Mouse (Mus musculus): ENCODE data around the gene Calhm1. TPM values are rescaled to one million over a fixed set of nuclear protein-coding genes. Genes with fewer than 3 reads are reported as not detected.

Calhm1 gene
- polyA plus RNA-seq, 1 experiment from 2014 or later = not detected

GRCm38 (mm10) chr19:47178431-47179271, 34.6 kb upstream of the Calhm1 start, which contains the start of gene Neurl1a:
Gene Neurl1a (plus strand): TSS chr19:47178820.
- Histone ChIP-seq H3K36me3 (ENCODE audit: control insufficient read depth, insufficient read depth, low read length) (no peaks in the 10 kb centered on the region), H3K27ac (ENCODE audit: low read depth, low read length) (no peak within 1 kb of the TSS), H3K4me3 (ENCODE audit: low read depth, low read length) (peak within 1 kb of the TSS; percentile 65), H3K27me3 (ENCODE audit: control insufficient read depth, insufficient read depth, low read length) (peaks cover 33% of the 10 kb centered on the region), H3K4me1 (replicated peaks; ENCODE audit: control insufficient read depth, insufficient read depth, low read length) (peaks cover 6% of the 10 kb centered on the region; the same call in 1 of the 2 replicates), H3K9ac (ENCODE audit: low read length) (peak within 1 kb of the TSS; percentile 56), H3K9me3 (ENCODE audit: control insufficient read depth, low read length) (no peaks in the 10 kb centered on the region; the same call in 1 of the 2 replicates), H3K4me2 (ENCODE audit: low read depth, low read length, severe bottlenecking) (peak within 1 kb of the TSS; percentile 100)
- WGBS = under 1% methylated on average over 57 of the region's 98 CpGs
- ATAC-seq (replicated peaks; ENCODE audit: low FRiP score) = peak; percentile 69
- DNase-seq (ENCODE audit: low spot score) = peak; percentile 82

- WGBS = 19% methylated on average over 10 of the region's 10 CpGs
- no peak for DNase-seq (ENCODE audit: low spot score)
- H3K9me3 ChIP-seq (ENCODE audit: control insufficient read depth, low read length) = no peaks in the 10 kb centered on the region; the same call in 1 of the 2 replicates
- ATAC-seq (replicated peaks; ENCODE audit: low FRiP score) = peak; percentile 26; the same call in 1 of the 2 replicates
- H3K4me3 ChIP-seq (ENCODE audit: low read depth, low read length) = peak overlapping the region; percentile 65
- H3K4me1 ChIP-seq (replicated peaks; ENCODE audit: control insufficient read depth, insufficient read depth, low read length) = peaks cover 6% of the 10 kb centered on the region; the same call in 1 of the 2 replicates
- H3K36me3 ChIP-seq (ENCODE audit: control insufficient read depth, insufficient read depth, low read length) = no peaks in the 10 kb centered on the region
- peak overlapping the region; percentile 100 for H3K4me2 ChIP-seq (ENCODE audit: low read depth, low read length, severe bottlenecking)
- peaks cover 33% of the 10 kb centered on the region for H3K27me3 ChIP-seq (ENCODE audit: control insufficient read depth, insufficient read depth, low read length)
- no peak overlapping the region for H3K9ac ChIP-seq (ENCODE audit: low read length)
- no peak overlapping the region for H3K27ac ChIP-seq (ENCODE audit: low read depth, low read length)
These were observed 33.9 kb upstream of the Calhm1 start for GRCm38 (mm10) chr19:47178001-47178400.

GRCm38 (mm10) chr19:47176916-47177505, 33.0 kb upstream of the Calhm1 start:
- peaks cover 6% of the 10 kb centered on the region; the same call in 1 of the 2 replicates for H3K4me1 ChIP-seq (replicated peaks; ENCODE audit: control insufficient read depth, insufficient read depth, low read length)
- 86% methylated on average over 2 of the region's 2 CpGs for WGBS
- DNase-seq (ENCODE audit: low spot score) (no peak), ATAC-seq (replicated peaks; ENCODE audit: low FRiP score) (no peak)
- no peak overlapping the region for H3K4me2 ChIP-seq (ENCODE audit: low read depth, low read length, severe bottlenecking)
- no peak overlapping the region for H3K4me3 ChIP-seq (ENCODE audit: low read depth, low read length)
- H3K9me3 ChIP-seq (ENCODE audit: control insufficient read depth, low read length) = no peaks in the 10 kb centered on the region; the same call in 1 of the 2 replicates
- H3K36me3 ChIP-seq (ENCODE audit: control insufficient read depth, insufficient read depth, low read length) = no peaks in the 10 kb centered on the region
- no peak overlapping the region for H3K27ac ChIP-seq (ENCODE audit: low read depth, low read length)
- H3K9ac ChIP-seq (ENCODE audit: low read length) = no peak overlapping the region
- H3K27me3 ChIP-seq (ENCODE audit: control insufficient read depth, insufficient read depth, low read length) = peaks cover 33% of the 10 kb centered on the region

- DNase-seq (ENCODE audit: low spot score) (no peak), ATAC-seq (replicated peaks; ENCODE audit: low FRiP score) (no peak)
- H3K27me3 ChIP-seq (ENCODE audit: control insufficient read depth, insufficient read depth, low read length) = peaks cover 29% of the 10 kb centered on the region
These were observed 31.4 kb upstream of the Calhm1 start for GRCm38 (mm10) chr19:47175472-47175871.

GRCm38 (mm10) chr19:47174515-47174914, 30.5 kb upstream of the Calhm1 start:
- Histone ChIP-seq H3K4me3 (ENCODE audit: low read depth, low read length) (no peak overlapping the region), H3K36me3 (ENCODE audit: control insufficient read depth, insufficient read depth, low read length) (no peaks in the 10 kb centered on the region), H3K27ac (ENCODE audit: low read depth, low read length) (no peak overlapping the region), H3K9me3 (ENCODE audit: control insufficient read depth, low read length) (no peaks in the 10 kb centered on the region), H3K9ac (ENCODE audit: low read length) (no peak overlapping the region), H3K4me1 (replicated peaks; ENCODE audit: control insufficient read depth, insufficient read depth, low read length) (peaks cover 5% of the 10 kb centered on the region; the same call in 1 of the 2 replicates), H3K4me2 (ENCODE audit: low read depth, low read length, severe bottlenecking) (no peak overlapping the region), H3K27me3 (ENCODE audit: control insufficient read depth, insufficient read depth, low read length) (peaks cover 19% of the 10 kb centered on the region)
- 57% methylated on average over 3 of the region's 3 CpGs for WGBS
- no peak for ATAC-seq (replicated peaks; ENCODE audit: low FRiP score)
- no peak for DNase-seq (ENCODE audit: low spot score)

More at GRCm38 (mm10) chr19:47175472-47175871, 31.4 kb upstream of the Calhm1 start:
- Histone ChIP-seq H3K4me2 (ENCODE audit: low read depth, low read length, severe bottlenecking) (no peak overlapping the region), H3K9me3 (ENCODE audit: control insufficient read depth, low read length) (no peaks in the 10 kb centered on the region), H3K27ac (ENCODE audit: low read depth, low read length) (no peak overlapping the region), H3K4me1 (replicated peaks; ENCODE audit: control insufficient read depth, insufficient read depth, low read length) (peaks cover 6% of the 10 kb centered on the region; the same call in 1 of the 2 replicates), H3K4me3 (ENCODE audit: low read depth, low read length) (no peak overlapping the region), H3K36me3 (ENCODE audit: control insufficient read depth, insufficient read depth, low read length) (no peaks in the 10 kb centered on the region), H3K9ac (ENCODE audit: low read length) (no peak overlapping the region)
- 72% methylated on average over 2 of the region's 2 CpGs for WGBS

- Histone ChIP-seq H3K27ac (ENCODE audit: low read depth, low read length) (no peak overlapping the region), H3K36me3 (ENCODE audit: control insufficient read depth, insufficient read depth, low read length) (no peaks in the 10 kb centered on the region), H3K9ac (ENCODE audit: low read length) (no peak overlapping the region; the same call in 1 of the 2 replicates), H3K4me2 (ENCODE audit: low read depth, low read length, severe bottlenecking) (peak overlapping the region; percentile 3; the same call in 1 of the 2 replicates), H3K4me3 (ENCODE audit: low read depth, low read length) (no peak overlapping the region), H3K9me3 (ENCODE audit: control insufficient read depth, low read length) (no peaks in the 10 kb centered on the region), H3K27me3 (ENCODE audit: control insufficient read depth, insufficient read depth, low read length) (no peaks in the 10 kb centered on the region), H3K4me1 (replicated peaks; ENCODE audit: control insufficient read depth, insufficient read depth, low read length) (no peaks in the 10 kb centered on the region)
- WGBS = 27% methylated on average over 11 of the region's 11 CpGs
- peak; percentile 90 for DNase-seq (ENCODE audit: low spot score)
- ATAC-seq (replicated peaks; ENCODE audit: low FRiP score) = 0 out of 2 replicates have a peak, but pooled peaks have one; percentile 15
These were observed 24.8 kb upstream of the Calhm1 start for GRCm38 (mm10) chr19:47168793-47169412.

GRCm38 (mm10) chr19:47168223-47168622, 24.2 kb upstream of the Calhm1 start:
- H3K9ac ChIP-seq (ENCODE audit: low read length) = no peak overlapping the region
- no peaks in the 10 kb centered on the region for H3K27me3 ChIP-seq (ENCODE audit: control insufficient read depth, insufficient read depth, low read length)
- no peaks in the 10 kb centered on the region for H3K36me3 ChIP-seq (ENCODE audit: control insufficient read depth, insufficient read depth, low read length)
- no peak overlapping the region for H3K27ac ChIP-seq (ENCODE audit: low read depth, low read length)
- H3K4me1 ChIP-seq (replicated peaks; ENCODE audit: control insufficient read depth, insufficient read depth, low read length) = no peaks in the 10 kb centered on the region
- H3K9me3 ChIP-seq (ENCODE audit: control insufficient read depth, low read length) = no peaks in the 10 kb centered on the region
- 7% methylated on average over 13 of the region's 13 CpGs for WGBS
- peak overlapping the region; percentile 3; the same call in 1 of the 2 replicates for H3K4me2 ChIP-seq (ENCODE audit: low read depth, low read length, severe bottlenecking)
- ATAC-seq (replicated peaks; ENCODE audit: low FRiP score) (no peak), DNase-seq (ENCODE audit: low spot score) (peak; percentile 57)
- H3K4me3 ChIP-seq (ENCODE audit: low read depth, low read length) = no peak overlapping the region

GRCm38 (mm10) chr19:47167617-47168214, 23.7 kb upstream of the Calhm1 start:
- no peaks in the 10 kb centered on the region for H3K36me3 ChIP-seq (ENCODE audit: control insufficient read depth, insufficient read depth, low read length)
- H3K4me1 ChIP-seq (replicated peaks; ENCODE audit: control insufficient read depth, insufficient read depth, low read length) = no peaks in the 10 kb centered on the region
- H3K27ac ChIP-seq (ENCODE audit: low read depth, low read length) = no peak overlapping the region
- no peak for ATAC-seq (replicated peaks; ENCODE audit: low FRiP score)
- no peak for DNase-seq (ENCODE audit: low spot score)
- no peak overlapping the region for H3K4me2 ChIP-seq (ENCODE audit: low read depth, low read length, severe bottlenecking)
- WGBS = 48% methylated on average over 7 of the region's 7 CpGs
- H3K9ac ChIP-seq (ENCODE audit: low read length) = no peak overlapping the region
- H3K4me3 ChIP-seq (ENCODE audit: low read depth, low read length) = no peak overlapping the region
- no peaks in the 10 kb centered on the region for H3K9me3 ChIP-seq (ENCODE audit: control insufficient read depth, low read length)
- H3K27me3 ChIP-seq (ENCODE audit: control insufficient read depth, insufficient read depth, low read length) = no peaks in the 10 kb centered on the region

All from forebrain, embryonic 11.5 days (tissue).